Mouse (Mus musculus): ENCODE measurements at regions not wholly inside any gene's neighbourhood (a gene's known extent, or its start where the extent isn't known, plus 50 kb on each side); places are given as distances from the start of the nearest gene placed in this dataset.

- Histone ChIP-seq H3K4me1 (peaks cover 13% of the 10 kb centered on the region), H3K9me3 (peaks cover 8% of the 10 kb centered on the region), H3K4me3 (no peak overlapping the region), H3K27ac (no peak overlapping the region), H3K27me3 (ENCODE audit: poor library complexity, severe bottlenecking) (no peaks in the 10 kb centered on the region), H3K36me3 (replicated peaks) (no peaks in the 10 kb centered on the region)
- WGBS = 90% methylated on average over 7 of the region's 7 CpGs
- no peak for DNase-seq (ENCODE audit: extremely low spot score, low spot score)
Observed at GRCm38 (mm10) chr6:140998069-140998468, 251.0 kb upstream of the Pde3a start.

- Histone ChIP-seq H3K9me3 (peaks cover 8% of the 10 kb centered on the region), H3K27ac (no peak overlapping the region), H3K27me3 (ENCODE audit: poor library complexity, severe bottlenecking) (no peaks in the 10 kb centered on the region), H3K36me3 (replicated peaks) (no peaks in the 10 kb centered on the region), H3K4me3 (no peak overlapping the region), H3K4me1 (peaks cover 3% of the 10 kb centered on the region; the same call in 1 of the 2 replicates)
- WGBS = 71% methylated on average over 2 of the region's 2 CpGs
- DNase-seq (ENCODE audit: extremely low spot score, low spot score) = no peak
Observed at GRCm38 (mm10) chr6:141000552-141000951, 248.5 kb upstream of the Pde3a start.

- Histone ChIP-seq H3K36me3 (replicated peaks) (no peaks in the 10 kb centered on the region), H3K4me3 (no peak overlapping the region)
- 93% methylated on average over 3 of the region's 3 CpGs for WGBS
Observed at GRCm38 (mm10) chr6:141001306-141001705, 247.8 kb upstream of the Pde3a start.

GRCm38 (mm10) chr6:141015055-141015681, 233.9 kb upstream of the Pde3a start:
- 94% methylated on average over 11 of the region's 11 CpGs for WGBS
- no peak overlapping the region for H3K4me3 ChIP-seq
- no peaks in the 10 kb centered on the region for H3K4me1 ChIP-seq
- no peaks in the 10 kb centered on the region for H3K9me3 ChIP-seq
- no peak for DNase-seq (ENCODE audit: extremely low spot score, low spot score)
- no peaks in the 10 kb centered on the region for H3K27me3 ChIP-seq (ENCODE audit: poor library complexity, severe bottlenecking)
- H3K27ac ChIP-seq = no peak overlapping the region
- no peaks in the 10 kb centered on the region for H3K36me3 ChIP-seq (replicated peaks)

More at GRCm38 (mm10) chr6:141001306-141001705, 247.8 kb upstream of the Pde3a start:
- no peak overlapping the region for H3K27ac ChIP-seq
- no peaks in the 10 kb centered on the region for H3K27me3 ChIP-seq (ENCODE audit: poor library complexity, severe bottlenecking)
- no peaks in the 10 kb centered on the region for H3K4me1 ChIP-seq
- peaks cover 8% of the 10 kb centered on the region for H3K9me3 ChIP-seq
- DNase-seq (ENCODE audit: extremely low spot score, low spot score) = no peak

GRCm38 (mm10) chr6:141023501-141023900, 225.6 kb upstream of the Pde3a start:
- Histone ChIP-seq H3K9me3 (no peaks in the 10 kb centered on the region), H3K4me3 (no peak overlapping the region), H3K4me1 (no peaks in the 10 kb centered on the region), H3K27me3 (ENCODE audit: poor library complexity, severe bottlenecking) (no peaks in the 10 kb centered on the region), H3K36me3 (replicated peaks) (no peaks in the 10 kb centered on the region), H3K27ac (no peak overlapping the region)
- 90% methylated on average over 4 of the region's 4 CpGs for WGBS
- no peak for DNase-seq (ENCODE audit: extremely low spot score, low spot score)

GRCm38 (mm10) chr6:141027353-141027752, 221.7 kb upstream of the Pde3a start:
- WGBS = 86% methylated on average over 4 of the region's 4 CpGs
- no peaks in the 10 kb centered on the region for H3K27me3 ChIP-seq (ENCODE audit: poor library complexity, severe bottlenecking)
- no peak overlapping the region for H3K27ac ChIP-seq
- no peaks in the 10 kb centered on the region for H3K4me1 ChIP-seq
- no peaks in the 10 kb centered on the region for H3K9me3 ChIP-seq
- H3K36me3 ChIP-seq (replicated peaks) = no peaks in the 10 kb centered on the region
- no peak for DNase-seq (ENCODE audit: extremely low spot score, low spot score)
- H3K4me3 ChIP-seq = no peak overlapping the region

- H3K27me3 ChIP-seq (ENCODE audit: poor library complexity, severe bottlenecking) = no peaks in the 10 kb centered on the region
- no peak for DNase-seq (ENCODE audit: extremely low spot score, low spot score)
- no peak overlapping the region for H3K4me3 ChIP-seq
- H3K9me3 ChIP-seq = no peaks in the 10 kb centered on the region
- no peaks in the 10 kb centered on the region for H3K4me1 ChIP-seq
- H3K36me3 ChIP-seq (replicated peaks) = no peaks in the 10 kb centered on the region
- 88% methylated on average over 5 of the region's 5 CpGs for WGBS
- no peak overlapping the region for H3K27ac ChIP-seq
Observed at GRCm38 (mm10) chr6:141027787-141028186, 221.3 kb upstream of the Pde3a start.

- no peaks in the 10 kb centered on the region for H3K36me3 ChIP-seq (replicated peaks)
- H3K27ac ChIP-seq = no peak overlapping the region
- H3K27me3 ChIP-seq (ENCODE audit: poor library complexity, severe bottlenecking) = no peaks in the 10 kb centered on the region
- DNase-seq (ENCODE audit: extremely low spot score, low spot score) = no peak
- H3K4me1 ChIP-seq = no peaks in the 10 kb centered on the region
- WGBS = 85% methylated on average over 5 of the region's 5 CpGs
- H3K9me3 ChIP-seq = no peaks in the 10 kb centered on the region
- no peak overlapping the region for H3K4me3 ChIP-seq
Observed at GRCm38 (mm10) chr6:141034824-141035223, 214.2 kb upstream of the Pde3a start.

GRCm38 (mm10) chr6:141041358-141041757, 207.7 kb upstream of the Pde3a start:
- no peak for DNase-seq (ENCODE audit: extremely low spot score, low spot score)
- Histone ChIP-seq H3K4me3 (no peak overlapping the region), H3K9me3 (no peaks in the 10 kb centered on the region), H3K27ac (no peak overlapping the region), H3K36me3 (replicated peaks) (no peaks in the 10 kb centered on the region), H3K27me3 (ENCODE audit: poor library complexity, severe bottlenecking) (no peaks in the 10 kb centered on the region), H3K4me1 (no peaks in the 10 kb centered on the region)
- WGBS = 79% methylated on average over 5 of the region's 5 CpGs

GRCm38 (mm10) chr6:141041781-141042625, 207.1 kb upstream of the Pde3a start:
- H3K27ac ChIP-seq = no peak overlapping the region
- 86% methylated on average over 16 of the region's 16 CpGs for WGBS
- H3K9me3 ChIP-seq = no peaks in the 10 kb centered on the region
- DNase-seq (ENCODE audit: extremely low spot score, low spot score) = no peak
- H3K36me3 ChIP-seq (replicated peaks) = no peaks in the 10 kb centered on the region
- H3K4me3 ChIP-seq = no peak overlapping the region
- peaks cover 3% of the 10 kb centered on the region; the same call in 1 of the 2 replicates for H3K27me3 ChIP-seq (ENCODE audit: poor library complexity, severe bottlenecking)
- H3K4me1 ChIP-seq = no peaks in the 10 kb centered on the region

GRCm38 (mm10) chr6:141048271-141048670, 200.8 kb upstream of the Pde3a start:
- 88% methylated on average over 2 of the region's 2 CpGs for WGBS
- no peak overlapping the region for H3K27ac ChIP-seq
- H3K9me3 ChIP-seq = no peaks in the 10 kb centered on the region
- H3K4me3 ChIP-seq = no peak overlapping the region
- H3K27me3 ChIP-seq (ENCODE audit: poor library complexity, severe bottlenecking) = peaks cover 47% of the 10 kb centered on the region
- H3K4me1 ChIP-seq = peaks cover 13% of the 10 kb centered on the region
- H3K36me3 ChIP-seq (replicated peaks) = no peaks in the 10 kb centered on the region
- no peak for DNase-seq (ENCODE audit: extremely low spot score, low spot score)

GRCm38 (mm10) chr6:141050038-141050684, 198.9 kb upstream of the Pde3a start:
- peak; percentile 30 for DNase-seq (ENCODE audit: extremely low spot score, low spot score)
- H3K36me3 ChIP-seq (replicated peaks) = no peaks in the 10 kb centered on the region
- peaks cover 48% of the 10 kb centered on the region for H3K27me3 ChIP-seq (ENCODE audit: poor library complexity, severe bottlenecking)
- peaks cover 13% of the 10 kb centered on the region for H3K4me1 ChIP-seq
- no peaks in the 10 kb centered on the region for H3K9me3 ChIP-seq
- no peak overlapping the region for H3K27ac ChIP-seq
- H3K4me3 ChIP-seq = no peak overlapping the region
- 42% methylated on average over 11 of the region's 11 CpGs for WGBS

- Histone ChIP-seq H3K36me3 (replicated peaks) (no peaks in the 10 kb centered on the region), H3K4me1 (peaks cover 13% of the 10 kb centered on the region), H3K4me3 (no peak overlapping the region), H3K27ac (no peak overlapping the region), H3K27me3 (ENCODE audit: poor library complexity, severe bottlenecking) (peaks cover 32% of the 10 kb centered on the region), H3K9me3 (peaks cover 4% of the 10 kb centered on the region; the same call in 1 of the 2 replicates)
- no peak for DNase-seq (ENCODE audit: extremely low spot score, low spot score)
- WGBS = 94% methylated on average over 7 of the region's 7 CpGs
Observed at GRCm38 (mm10) chr6:141054026-141054425, 195.0 kb upstream of the Pde3a start.

Measured in forebrain, embryonic 10.5 days (tissue).